Mouse (Mus musculus) gastrocnemius, postnatal 14 days (tissue): ENCODE measurements at regions not wholly inside any gene's neighbourhood (a gene's known extent, or its start where the extent isn't known, plus 50 kb on each side); places are given as distances from the start of the nearest gene placed in this dataset.

Source experiments
- DNase-seq: peaks from one replicate; pipeline ENCODE4 v3.0.0; 2021; ENCODE audit warnings: mixed read lengths
- intact Hi-C: fragments of 180-260 bp; cut with DNase I; formaldehyde crosslinking; loops from one replicate; pipeline ENCODE4 v1.15.1; 2025; ENCODE audit warnings: low total_unique reads

- intact Hi-C loops, result no loop called here
- no peak for DNase-seq
Observed at GRCm38 (mm10) chr16:46605001-46605878, 106.9 kb upstream of the Nectin3 start.

GRCm38 (mm10) chr16:46592618-46593253 lies 94.4 kb upstream of the Nectin3 start:
- intact Hi-C loops, result no loop called here
- no peak for DNase-seq

GRCm38 (mm10) chr16:46587056-46587455 lies 88.7 kb upstream of the Nectin3 start:
- no peak for DNase-seq
- intact Hi-C loops, result no loop called here

DNA sequence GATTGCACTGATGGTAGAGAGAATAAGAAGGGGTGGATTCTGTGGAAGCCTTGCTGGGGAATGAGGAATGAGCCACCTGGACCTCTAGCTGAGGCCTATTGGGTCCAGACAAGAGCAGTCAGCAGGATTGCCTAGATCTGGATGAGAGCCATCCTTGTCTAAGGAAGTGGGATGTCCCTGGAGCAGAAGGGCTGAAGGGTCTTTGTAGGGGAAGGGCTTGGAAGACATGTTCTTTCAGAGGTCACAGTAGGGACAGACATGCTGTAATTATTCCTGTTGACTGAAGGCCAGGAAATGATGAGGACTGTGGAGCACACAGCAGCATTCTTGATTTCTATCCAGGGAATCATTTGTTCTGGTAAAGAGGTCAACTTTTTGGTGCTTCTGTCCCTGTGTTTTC lies 86.2 kb upstream of the Nectin3 start:
- no peak for DNase-seq
- intact Hi-C loops, result no loop called here

DNA sequence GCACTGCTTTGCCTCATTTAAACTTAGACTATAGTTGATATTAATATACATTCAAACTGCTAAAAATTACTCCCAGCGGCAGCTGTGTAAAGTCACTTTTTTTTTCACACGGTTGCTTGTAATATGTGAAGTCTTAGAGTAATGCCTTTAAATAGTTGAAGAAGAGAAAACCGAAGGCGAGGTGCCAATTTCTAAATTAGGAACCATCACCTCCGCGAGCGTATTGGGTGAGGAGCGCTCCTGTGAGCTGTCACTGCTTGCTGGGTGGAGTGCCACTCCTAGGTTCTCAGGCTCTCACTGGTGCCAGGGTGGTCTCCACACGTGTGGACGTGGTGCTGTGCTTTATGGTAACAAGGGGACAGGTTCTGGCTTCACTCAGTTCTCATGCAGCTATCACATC lies 82.8 kb upstream of the Nectin3 start:
- no peak for DNase-seq
- intact Hi-C loops, result no loop called here

- no peak for DNase-seq
- intact Hi-C loops, result no loop called here
Observed at GRCm38 (mm10) chr16:46574221-46574620, 75.9 kb upstream of the Nectin3 start.

DNA sequence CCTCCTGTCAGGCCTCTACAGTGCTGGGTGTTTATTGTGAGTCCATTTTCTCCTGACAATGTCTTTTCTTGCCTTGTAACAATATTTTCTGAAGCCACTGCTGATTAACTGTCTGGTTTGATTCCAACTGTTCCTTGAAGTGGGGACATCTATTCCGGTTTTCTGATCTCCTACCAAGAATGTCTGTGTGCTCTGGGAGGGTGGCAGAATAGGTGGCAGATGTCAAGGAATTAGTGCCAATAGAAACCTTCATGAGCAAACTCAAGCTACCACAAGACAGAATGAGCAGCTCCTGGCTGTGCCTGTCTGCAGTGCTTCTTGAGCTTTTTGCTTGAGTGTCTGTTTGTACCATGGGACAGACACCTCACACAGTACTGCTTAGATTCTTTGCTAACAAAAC lies 69.1 kb upstream of the Nectin3 start:
- intact Hi-C loops, result no loop called here
- no peak for DNase-seq

DNA sequence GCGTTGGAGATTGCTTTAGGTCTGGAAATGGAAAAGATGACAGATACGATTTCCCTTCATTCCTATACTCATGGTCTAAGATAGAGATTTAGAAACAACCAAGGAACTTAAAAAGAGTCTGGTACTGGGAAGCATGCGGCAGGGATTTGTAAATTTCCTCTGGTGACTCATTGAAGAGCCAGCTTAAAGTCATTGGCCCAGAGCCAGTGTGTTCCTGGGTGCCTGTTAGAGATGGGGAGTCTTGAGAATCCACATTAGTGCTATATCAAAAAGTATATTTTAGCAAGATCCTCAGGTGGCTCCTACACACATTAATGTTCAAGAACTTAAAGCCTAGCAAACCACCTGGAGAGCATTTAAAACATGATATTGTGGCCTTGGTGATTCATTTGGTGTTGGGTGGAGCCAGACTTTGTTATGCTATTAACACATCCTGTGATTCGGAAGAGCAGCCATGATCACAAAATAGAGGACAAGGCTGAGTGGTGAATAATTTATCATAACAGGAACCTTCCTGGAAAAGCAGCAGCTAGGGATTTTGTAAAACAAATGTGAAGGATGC lies 67.8 kb upstream of the Nectin3 start:
- DNase-seq, result no peak
- intact Hi-C loops, result no loop called here

- intact Hi-C loops, result no loop called here
- DNase-seq, result no peak
Observed at GRCm38 (mm10) chr16:46557281-46557680, 59.0 kb upstream of the Nectin3 start.

DNA sequence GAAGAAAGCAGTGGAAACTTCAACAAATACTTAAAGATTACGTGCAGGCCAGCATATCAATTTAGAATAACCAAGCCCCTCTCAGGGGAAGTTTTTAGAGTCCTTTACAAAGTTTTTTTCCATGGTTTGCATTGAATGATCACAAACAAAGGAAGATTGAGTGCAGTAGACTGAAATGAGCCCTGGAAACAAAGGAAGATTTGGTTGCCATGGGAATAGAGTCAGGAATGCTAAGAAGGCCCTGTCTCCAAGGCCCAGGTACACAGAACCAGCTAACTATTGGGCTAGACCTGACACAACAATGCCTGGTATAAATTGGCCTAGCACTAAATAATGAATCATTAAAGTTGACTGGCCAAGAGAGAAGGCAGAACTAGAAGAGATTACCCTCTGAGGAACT lies 49.9 kb upstream of the Nectin3 start:
- no peak for DNase-seq
- intact Hi-C loops, result no loop called here
